Mouse (Mus musculus): Measurements from ENCODE around the gene Zfp275.
A peak's percentile ranks its signal among the peaks of the same experiment; 100 is the strongest.
"Not testable (repeated sequence)": the region's sequence is repeated elsewhere in the genome, so short reads cannot be mapped to it uniquely, and the experiment has no call there.

Gene Zfp275

GRCm38 (mm10) chrX:73342483-73342895, at the start of gene Zfp275:
Zfp275 (plus strand) TSS chrX:73342621.
- DNase-seq (ENCODE audit: low spot score) = peak; percentile 80

- DNase-seq (ENCODE audit: low spot score) = not testable (repeated sequence)
Observed at GRCm38 (mm10) chrX:73292876-73293275, 49.5 kb upstream of the Zfp275 start, which contains the start of the genes Xlr5a and Xlr5c. Xlr5a (minus strand) TSS chrX:73292976. Xlr5c (minus strand) TSS chrX:73292976.

DNA sequence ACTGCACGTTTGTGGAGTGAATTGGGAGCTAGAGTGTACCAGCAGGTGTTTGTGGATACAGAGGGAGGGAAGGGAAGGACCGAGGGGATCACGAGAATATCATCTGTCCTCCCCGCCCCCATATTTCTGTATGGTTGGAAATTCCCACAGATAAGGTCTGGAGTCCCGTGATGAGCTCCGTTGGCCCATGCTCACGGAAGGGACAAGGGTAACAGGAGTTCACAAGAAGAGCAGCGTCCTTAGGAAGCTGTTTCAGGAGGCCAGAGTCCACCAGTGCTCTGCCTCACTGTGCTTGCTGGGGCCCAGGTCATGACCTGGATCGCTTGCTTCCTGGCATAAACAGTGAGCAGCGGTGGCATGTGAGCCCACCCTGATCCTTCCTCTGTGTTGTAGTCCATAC, 46.7 kb upstream of the Zfp275 start:
- peak; percentile 55 for DNase-seq (ENCODE audit: low spot score)

DNA sequence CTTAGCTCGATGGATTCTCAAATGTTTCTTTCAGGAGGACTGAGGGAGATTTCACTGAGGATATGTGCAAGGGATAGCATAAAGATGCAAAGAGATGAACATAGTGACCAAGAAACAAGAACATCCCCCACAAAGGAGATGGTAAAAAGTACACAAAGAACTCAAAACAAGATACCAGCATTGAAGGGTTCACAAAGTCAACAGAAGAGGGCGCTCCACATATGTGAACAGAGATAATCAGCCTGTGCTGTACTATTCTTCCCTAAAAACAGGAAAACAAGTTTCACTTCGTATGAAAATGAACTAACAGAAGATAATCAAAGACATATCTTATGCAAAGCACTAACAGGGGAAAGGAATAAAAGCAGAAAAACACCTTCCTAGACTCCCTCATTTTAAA, 29.9 kb upstream of the Zfp275 start:
- no peak for DNase-seq (ENCODE audit: low spot score)

GRCm38 (mm10) chrX:73321029-73321428, 21.4 kb upstream of the Zfp275 start:
- DNase-seq (ENCODE audit: low spot score) = no peak

GRCm38 (mm10) chrX:73327215-73327614, 15.2 kb upstream of the Zfp275 start:
- DNase-seq (ENCODE audit: low spot score) = no peak

DNA sequence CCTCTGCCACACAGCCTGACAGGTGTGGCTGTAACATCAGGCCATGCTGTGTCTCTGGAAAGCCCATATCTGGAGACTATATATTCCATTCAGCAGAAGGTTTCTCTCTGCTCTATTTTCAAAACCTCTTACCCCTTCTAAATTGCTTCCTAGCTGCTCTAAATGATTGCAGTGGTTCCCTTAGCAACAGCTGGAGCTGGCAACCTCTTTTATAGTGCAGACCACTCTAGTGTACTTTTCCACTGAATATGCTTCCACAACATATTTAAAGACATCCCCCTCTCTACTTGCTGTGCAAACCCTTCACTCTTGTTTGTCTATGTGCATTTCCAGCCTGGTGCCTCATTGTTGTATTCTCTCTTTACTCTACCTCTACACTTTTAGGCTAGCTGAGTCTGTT, 8.9 kb upstream of the Zfp275 start:
- DNase-seq (ENCODE audit: low spot score) = no peak

DNA sequence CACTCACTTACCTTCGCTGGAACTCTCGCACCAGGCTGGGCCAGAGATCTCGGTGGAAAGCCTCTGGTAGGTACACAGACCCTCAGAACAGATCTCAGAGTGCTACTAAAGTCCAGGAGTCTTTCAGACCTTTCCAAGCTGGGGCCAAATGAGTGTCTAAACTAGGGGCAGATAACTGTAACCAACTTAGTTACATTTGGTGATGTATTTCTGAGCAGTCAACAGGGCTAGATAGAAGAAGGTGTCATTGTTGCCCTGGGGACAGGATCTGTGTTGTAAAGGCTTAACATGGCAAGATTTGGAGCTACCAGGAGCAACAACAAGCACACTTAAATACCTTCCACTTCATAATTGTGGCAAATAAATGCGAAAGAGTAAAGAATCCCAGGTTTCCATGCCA, 5.7 kb upstream of the Zfp275 start, which contains the start of gene Gm45015:
Gene Gm45015, minus strand, starts transcription at position 101 of the 400 bp plus-strand sequence.
- DNase-seq (ENCODE audit: low spot score) = no peak

DNA sequence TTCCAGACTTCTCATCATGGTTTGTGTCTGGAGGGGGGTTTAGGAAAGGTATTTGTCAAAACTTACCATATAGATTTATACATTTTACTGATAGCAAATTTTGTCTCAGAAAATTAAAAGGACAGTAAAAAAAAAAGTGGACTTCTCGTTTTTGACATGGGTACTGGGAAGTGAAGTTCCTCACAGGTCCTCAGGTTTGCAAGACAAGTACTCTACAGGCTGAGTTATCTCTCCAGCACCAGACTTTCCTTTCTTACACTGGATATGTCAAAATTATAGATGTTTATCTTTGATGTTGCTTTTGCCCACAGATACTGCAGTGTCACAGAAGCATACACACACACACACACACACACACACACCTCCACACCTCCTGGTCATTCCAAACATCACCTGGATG, 948 bp upstream of the Zfp275 start:
- DNase-seq (ENCODE audit: low spot score) = no peak

GRCm38 (mm10) chrX:73342068-73342467, 353 bp upstream of the Zfp275 start:
- DNase-seq (ENCODE audit: low spot score) = no peak

DNA sequence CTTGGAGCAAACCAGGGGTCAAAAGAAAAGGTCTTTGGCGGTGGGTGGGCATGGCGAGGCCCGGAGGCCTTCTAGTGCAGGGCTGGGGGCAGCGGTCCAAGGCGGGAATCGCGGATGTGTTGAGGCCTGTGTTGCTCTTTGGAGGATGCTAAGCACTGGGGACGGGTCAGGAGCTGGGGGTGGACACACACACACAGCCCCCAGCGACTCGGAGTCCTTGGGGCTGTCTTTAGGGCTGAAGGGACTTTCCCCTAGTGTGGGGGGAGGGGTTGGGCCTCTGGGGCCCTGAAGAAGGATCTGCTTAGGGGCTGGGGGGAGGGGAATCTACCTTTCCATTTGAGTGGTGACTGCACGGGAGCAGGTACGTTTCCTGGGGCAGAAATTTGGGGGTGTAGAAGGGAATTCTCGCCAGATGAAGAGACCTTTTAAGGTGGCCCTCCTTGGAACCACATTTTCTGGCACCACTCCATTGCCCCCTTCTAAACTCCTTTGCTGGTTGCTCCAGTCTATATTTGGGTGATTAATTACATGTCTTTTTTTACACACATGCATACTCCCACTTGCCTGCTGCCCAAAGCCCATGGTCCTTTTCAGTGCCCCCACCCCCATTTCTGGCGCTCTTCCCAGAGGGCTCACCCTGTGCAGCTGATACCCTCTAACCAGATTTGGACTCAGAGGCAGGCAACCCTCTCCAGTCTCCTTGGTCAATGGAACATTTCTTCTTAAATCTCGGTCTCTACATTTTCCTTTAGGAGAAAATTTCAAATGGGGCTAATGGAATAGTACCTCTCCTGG, 717 bp downstream of the Zfp275 start:
- no peak for DNase-seq (ENCODE audit: low spot score)

DNA sequence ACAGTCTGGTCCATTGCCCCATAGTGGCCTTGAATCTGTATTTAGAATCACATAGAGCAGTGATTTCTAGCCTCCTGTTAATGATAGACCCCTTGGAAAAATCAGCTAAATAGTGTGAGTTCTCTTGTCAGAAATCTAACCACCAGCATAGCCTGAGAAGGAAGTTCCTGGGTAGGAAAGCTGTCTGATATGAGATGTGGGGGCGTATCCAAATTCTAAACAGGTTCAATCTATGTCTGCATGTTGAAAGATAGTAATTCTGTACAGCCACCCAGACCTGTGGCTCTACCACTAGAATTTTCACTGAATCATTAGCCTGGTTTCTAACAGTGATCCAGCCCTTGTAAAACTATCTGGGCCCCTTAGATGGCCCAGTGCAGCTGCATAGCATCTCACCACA, 1.4 kb downstream of the Zfp275 start:
- no peak for DNase-seq (ENCODE audit: low spot score)

DNA sequence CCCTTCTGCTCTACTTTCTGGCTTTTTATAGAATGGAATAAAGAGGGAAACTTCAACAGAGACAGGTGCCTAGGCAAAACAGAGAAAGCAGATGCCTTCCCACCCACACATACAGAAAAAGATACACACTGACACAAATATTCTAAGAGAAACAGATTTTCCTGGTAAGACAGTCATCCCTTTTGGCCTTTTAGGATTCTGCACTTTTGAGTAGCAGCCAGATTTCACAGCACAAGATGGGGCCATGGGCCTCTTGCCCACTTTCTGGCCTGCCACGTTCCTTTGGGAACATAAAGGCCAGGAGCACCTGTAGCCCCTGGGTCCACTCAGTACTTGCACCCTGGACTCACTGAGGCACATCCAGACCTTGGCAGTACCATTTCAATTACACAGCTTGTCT, 1.9 kb downstream of the Zfp275 start:
- DNase-seq (ENCODE audit: low spot score) = no peak

- DNase-seq (ENCODE audit: low spot score) = no peak
Observed at GRCm38 (mm10) chrX:73356163-73356562, 13.7 kb downstream of the Zfp275 start.

DNA sequence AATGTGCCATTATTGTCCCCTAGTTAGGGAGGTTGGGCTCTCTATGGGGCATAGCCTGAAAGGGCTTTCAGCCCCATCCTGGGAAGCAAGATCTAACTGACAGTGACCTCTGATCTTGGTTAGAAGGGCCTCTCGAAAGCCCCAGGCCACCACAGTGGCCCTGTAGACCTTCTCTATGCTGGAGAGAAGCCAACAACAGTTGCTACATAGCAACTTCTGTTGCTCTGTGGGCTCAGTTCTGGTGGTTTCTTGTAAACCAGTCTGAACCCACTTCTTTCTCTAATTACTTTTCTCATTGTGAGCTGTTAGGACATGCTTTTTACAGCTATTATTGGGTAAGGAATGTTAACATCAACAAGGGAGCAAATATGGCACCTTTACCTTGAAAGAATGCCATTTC, 14.3 kb downstream of the Zfp275 start:
- no peak for DNase-seq (ENCODE audit: low spot score)

GRCm38 (mm10) chrX:73363291-73363690, 20.9 kb downstream of the Zfp275 start:
- DNase-seq (ENCODE audit: low spot score) = no peak

DNA sequence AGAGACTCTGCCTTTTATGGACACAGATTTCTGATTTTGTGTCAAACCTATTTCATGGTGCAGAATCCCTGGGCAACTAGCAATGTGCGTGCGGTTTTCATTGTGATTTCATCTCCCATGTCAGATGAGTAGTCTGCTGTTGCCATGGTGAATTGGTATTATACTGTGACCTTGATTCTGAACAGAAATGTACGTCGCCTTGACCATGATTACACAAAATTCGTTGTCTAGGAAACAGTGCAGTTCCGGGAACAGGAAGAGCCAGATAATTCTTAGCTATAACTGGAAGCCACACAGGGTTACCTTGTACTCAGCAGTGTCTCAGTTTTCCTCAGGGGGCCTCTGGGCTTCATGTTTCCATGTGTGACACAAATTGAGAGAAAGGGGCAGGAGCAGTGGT, 42.0 kb downstream of the Zfp275 start:
- no peak for DNase-seq (ENCODE audit: low spot score)

- no peak for DNase-seq (ENCODE audit: low spot score)
Observed at GRCm38 (mm10) chrX:73384924-73385323, 42.5 kb downstream of the Zfp275 start.

DNA sequence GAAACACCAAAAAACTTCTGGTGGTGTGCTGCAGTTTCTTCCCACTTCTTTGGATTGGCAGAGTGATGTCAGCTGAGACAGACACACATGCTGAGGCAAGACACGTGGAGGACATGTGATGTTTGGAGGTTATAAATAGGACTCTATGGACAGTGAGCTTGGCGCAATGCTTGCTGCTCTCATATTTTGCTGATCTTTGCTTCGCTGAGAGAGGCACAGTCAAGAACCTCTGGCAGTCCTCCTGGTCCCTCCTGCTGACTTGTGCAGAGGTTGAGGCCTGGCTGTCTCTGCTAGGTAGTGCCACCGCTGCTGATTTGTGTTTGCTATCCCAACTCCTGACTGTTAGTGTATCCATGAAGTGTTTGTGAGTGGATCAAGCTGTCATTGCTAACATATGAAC, 49.1 kb downstream of the Zfp275 start:
- DNase-seq (ENCODE audit: low spot score) = no peak

DNA sequence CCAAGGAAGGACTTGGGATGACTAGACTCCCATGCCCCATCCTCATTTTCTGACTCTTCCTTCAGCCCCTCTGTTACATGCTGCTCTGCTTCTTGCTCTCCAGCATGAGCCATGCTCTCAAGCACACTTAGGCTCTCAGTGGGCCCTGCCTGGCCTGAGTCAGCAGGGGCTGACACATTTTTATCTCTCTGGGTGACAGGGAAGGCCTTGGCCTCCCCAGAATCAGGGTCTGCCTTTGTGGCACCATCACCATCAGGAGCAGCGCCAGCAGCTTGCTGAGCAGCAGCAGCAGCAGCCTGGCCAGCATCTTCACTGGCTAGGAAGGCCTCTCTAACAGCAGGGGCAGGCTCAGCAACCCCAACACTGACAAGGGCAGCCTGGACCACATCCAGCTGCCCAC, 54.0 kb downstream of the Zfp275 start:
- DNase-seq (ENCODE audit: low spot score) = no peak

GRCm38 (mm10) chrX:73398636-73399035, 56.2 kb downstream of the Zfp275 start, which contains the start of gene Gm18336:
Gm18336 (minus strand) TSS chrX:73398736.
- DNase-seq (ENCODE audit: low spot score) = not testable (repeated sequence)

DNA sequence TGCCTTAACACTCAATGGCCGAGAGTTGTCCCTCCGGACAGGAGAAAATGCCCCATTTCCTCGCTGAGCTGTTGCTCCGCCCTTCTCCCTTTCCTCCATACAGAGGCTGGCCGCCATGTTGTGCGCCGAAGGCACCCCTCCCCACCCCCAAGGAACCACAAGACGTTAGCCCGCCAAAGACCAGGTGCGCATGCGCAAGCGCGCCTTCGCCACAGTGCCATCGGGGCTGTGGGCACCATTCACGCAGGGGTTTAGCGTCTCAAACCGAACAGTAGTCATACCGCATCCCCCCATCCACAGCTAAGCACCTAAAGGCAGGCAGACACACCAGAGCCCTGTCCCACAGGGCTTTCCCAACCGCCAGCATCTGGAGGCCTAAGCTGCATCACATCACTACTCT, 58.5 kb downstream of the Zfp275 start:
- no peak for DNase-seq (ENCODE audit: low spot score)

- no peak for DNase-seq (ENCODE audit: low spot score)
Observed at GRCm38 (mm10) chrX:73401616-73402015, 59.2 kb downstream of the Zfp275 start.

All from yolk sac, embryonic 10.5 days (tissue).